Mouse (Mus musculus) frontal cortex, postnatal 10 days (tissue): ENCODE results near the gene Usp29.

Experiments
- DNase-seq, 2 experiments: peaks; one replicate each; pipeline ENCODE4 v3.0.0; 2022; ENCODE audit warnings: low spot score in 2 of 2, mixed read lengths in 1 of 2

Usp29 gene

GRCm38 (mm10) chr7:6816706-6817376, 86.5 kb downstream of the Usp29 start:
- DNase-seq = no peak

GRCm38 (mm10) chr7:6820296-6820695, 89.9 kb downstream of the Usp29 start:
- no peak for DNase-seq

GRCm38 (mm10) chr7:6822633-6823032, 92.3 kb downstream of the Usp29 start:
- no peak for DNase-seq

- no peak for DNase-seq
These were observed 93.3 kb downstream of the Usp29 start for GRCm38 (mm10) chr7:6823673-6824072.

- DNase-seq = no peak
These were observed 95.7 kb downstream of the Usp29 start for GRCm38 (mm10) chr7:6825966-6826647.

- DNase-seq = no peak
These were observed 98.8 kb downstream of the Usp29 start for GRCm38 (mm10) chr7:6829148-6829547.

- no peak for DNase-seq
These were observed 104.6 kb downstream of the Usp29 start for GRCm38 (mm10) chr7:6834950-6835349.

- peak in 1 of 2 experiments; percentile 17 for DNase-seq
These were observed 105.0 kb downstream of the Usp29 start for GRCm38 (mm10) chr7:6835351-6835750.

- no peak for DNase-seq
These were observed 107.0 kb downstream of the Usp29 start for GRCm38 (mm10) chr7:6837297-6837925.

- DNase-seq = no peak
These were observed 107.7 kb downstream of the Usp29 start for GRCm38 (mm10) chr7:6837926-6838554.

GRCm38 (mm10) chr7:6840860-6841259, 110.5 kb downstream of the Usp29 start:
- DNase-seq = peak; percentile 34

GRCm38 (mm10) chr7:6849495-6849894, 119.1 kb downstream of the Usp29 start:
- no peak for DNase-seq

GRCm38 (mm10) chr7:6850321-6850720, 119.9 kb downstream of the Usp29 start:
- DNase-seq = no peak

- no peak for DNase-seq
These were observed 120.9 kb downstream of the Usp29 start for GRCm38 (mm10) chr7:6851256-6851655.

- peak; percentile 31 to 37 for DNase-seq
These were observed 121.5 kb downstream of the Usp29 start for GRCm38 (mm10) chr7:6851717-6852503.

- no peak for DNase-seq
These were observed 125.4 kb downstream of the Usp29 start for GRCm38 (mm10) chr7:6855613-6856405.

- no peak for DNase-seq
These were observed 128.4 kb downstream of the Usp29 start for GRCm38 (mm10) chr7:6858694-6859270.

GRCm38 (mm10) chr7:6860689-6861088, 130.3 kb downstream of the Usp29 start:
- DNase-seq = no peak

GRCm38 (mm10) chr7:6866351-6866750, 136.0 kb downstream of the Usp29 start:
- DNase-seq = no peak

- DNase-seq = no peak
These were observed 138.5 kb downstream of the Usp29 start for GRCm38 (mm10) chr7:6868831-6869230.
